Mouse (Mus musculus) lung, embryonic 15.5 days (tissue): ENCODE data around the gene Rtp2. TPM values are rescaled to one million over a fixed set of nuclear protein-coding genes. Genes with fewer than 3 reads are reported as not detected.

ENCODE experiments used
- ATAC-seq: fragments of 200-750 bp; cut with Nextera tagmentation; 2 replicates; pipeline ENCODE4 v1.8.0; 2017; ENCODE audit warnings: moderate number of reproducible peaks, borderline replicate concordance; ENCODE audit not compliant: low FRiP score, low TSS enrichment; ENCODE audit errors: extremely low read depth
- H3K27ac ChIP-seq: fragments of 300-500 bp; sonication (generic); 2 replicates; pipeline ENCODE4 v1.5.1; 2015; ENCODE audit warnings: moderate library complexity, mild to moderate bottlenecking, inconsistent platforms
- H3K27me3 ChIP-seq: fragments of 300-500 bp; sonication (generic); 2 replicates; pipeline ENCODE4 v1.6.1; 2015; ENCODE audit warnings: inconsistent platforms
- H3K36me3 ChIP-seq: fragments of 300-500 bp; sonication (generic); 2 replicates; pipeline ENCODE4 v1.6.1; 2015; ENCODE audit warnings: inconsistent platforms
- H3K4me1 ChIP-seq: fragments of 300-500 bp; sonication (generic); 2 replicates; pipeline ENCODE4 v1.6.1; 2015; ENCODE audit warnings: inconsistent platforms
- H3K4me2 ChIP-seq: fragments of 300-500 bp; sonication (generic); 2 replicates; pipeline ENCODE4 v1.6.1; 2015; ENCODE audit warnings: inconsistent platforms, mild to moderate bottlenecking, moderate library complexity
- H3K4me3 ChIP-seq: fragments of 300-500 bp; sonication (generic); 2 replicates; pipeline ENCODE4 v1.5.1; 2015; ENCODE audit warnings: mild to moderate bottlenecking, inconsistent platforms
- H3K9ac ChIP-seq: fragments of 300-500 bp; sonication (generic); 2 replicates; pipeline ENCODE4 v1.6.1; 2015; ENCODE audit warnings: inconsistent platforms
- H3K9me3 ChIP-seq: fragments of 300-500 bp; sonication (generic); 2 replicates; pipeline ENCODE4 v1.6.1; 2016; ENCODE audit warnings: inconsistent platforms
- WGBS: fragments of 180-500 bp; shearing (Covaris S2); methylation state at CpG from one replicate; pipeline ENCODE4 v1.1.7; 2015; 5-methylcytosine and 5-hydroxymethylcytosine counted together
- polyA plus RNA-seq: library from polyadenylated mRNA; unstranded; fragments of >200 nt; fragmentation: Nextera tagmentation; extraction: Ambion mirVana; gene quantifications from 2 replicates; pipeline ENCODE4 v1.2.1, GENCODE M21; 2015

Gene Rtp2
- not detected in 2 replicates for polyA plus RNA-seq

GRCm38 (mm10) chr16:23932294-23932693 lies at the start of gene Rtp2:
Gene Rtp2, minus strand, starts transcription at chr16:23932394.
- H3K36me3 ChIP-seq = no peaks in the 10 kb centered on the region
- H3K4me1 ChIP-seq = no peaks in the 10 kb centered on the region
- H3K27ac ChIP-seq = no peak within 1 kb of the TSS
- H3K4me2 ChIP-seq = no peak within 1 kb of the TSS
- no peak within 1 kb of the TSS for H3K9ac ChIP-seq
- no peak for ATAC-seq
- WGBS = 84% methylated on average over 11 of the region's 11 CpGs
- no peaks in the 10 kb centered on the region for H3K27me3 ChIP-seq
- H3K9me3 ChIP-seq = no peaks in the 10 kb centered on the region
- H3K4me3 ChIP-seq = no peak within 1 kb of the TSS

- WGBS = 2% methylated on average over 32 of the region's 32 CpGs
- no peak for ATAC-seq
- H3K27me3 ChIP-seq = peaks cover 30% of the 10 kb centered on the region
- H3K4me2 ChIP-seq = peak overlapping the region; percentile 96
- H3K36me3 ChIP-seq = peaks cover 4% of the 10 kb centered on the region; the same call in 1 of the 2 replicates
- H3K9ac ChIP-seq = peak overlapping the region; percentile 52
- H3K4me3 ChIP-seq = peak overlapping the region; percentile 35
- no peak overlapping the region for H3K27ac ChIP-seq
- no peaks in the 10 kb centered on the region for H3K9me3 ChIP-seq
- peaks cover 49% of the 10 kb centered on the region for H3K4me1 ChIP-seq
These were observed 49.0 kb upstream of the Rtp2 start for GRCm38 (mm10) chr16:23980991-23981720.

DNA sequence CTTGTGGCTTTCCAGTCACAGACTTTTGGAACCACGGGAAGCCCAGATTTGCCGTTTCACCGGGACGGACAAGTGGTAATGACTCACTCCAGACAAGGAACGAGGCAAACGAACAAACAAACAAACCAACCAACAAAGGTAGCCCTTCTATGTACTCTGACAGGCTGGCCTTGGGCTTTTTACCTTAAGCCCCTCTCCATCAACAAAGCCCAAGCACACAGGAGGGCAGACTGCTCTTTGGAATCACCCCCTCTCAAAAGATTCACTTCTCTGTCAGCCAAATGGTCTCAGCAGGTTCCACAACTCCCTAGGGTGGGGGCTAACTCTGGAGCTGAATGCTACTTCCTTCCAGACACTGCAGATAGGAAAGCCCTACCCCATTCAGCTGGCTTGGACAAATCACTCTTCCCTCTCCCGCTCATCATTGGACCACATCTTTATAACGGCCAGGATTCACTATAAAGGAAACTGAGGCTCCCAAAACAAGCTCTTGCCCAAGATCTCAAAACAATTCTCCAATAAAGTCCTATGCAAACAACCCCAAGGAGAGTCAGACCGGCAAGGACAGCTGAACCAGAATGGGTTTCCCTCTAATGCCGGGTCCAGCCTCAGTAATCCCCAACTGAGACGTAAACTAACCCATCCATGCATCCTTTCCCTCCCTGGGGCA lies 48.1 kb upstream of the Rtp2 start:
- peaks cover 4% of the 10 kb centered on the region; the same call in 1 of the 2 replicates for H3K36me3 ChIP-seq
- peaks cover 45% of the 10 kb centered on the region for H3K4me1 ChIP-seq
- H3K27ac ChIP-seq = no peak overlapping the region
- H3K27me3 ChIP-seq = peaks cover 30% of the 10 kb centered on the region
- H3K9me3 ChIP-seq = no peaks in the 10 kb centered on the region
- peak overlapping the region; percentile 35 for H3K4me3 ChIP-seq
- peak overlapping the region; percentile 96 for H3K4me2 ChIP-seq
- H3K9ac ChIP-seq = peak overlapping the region; percentile 52; the same call in 1 of the 2 replicates
- WGBS = 14% methylated on average over 11 of the region's 11 CpGs
- ATAC-seq = no peak

DNA sequence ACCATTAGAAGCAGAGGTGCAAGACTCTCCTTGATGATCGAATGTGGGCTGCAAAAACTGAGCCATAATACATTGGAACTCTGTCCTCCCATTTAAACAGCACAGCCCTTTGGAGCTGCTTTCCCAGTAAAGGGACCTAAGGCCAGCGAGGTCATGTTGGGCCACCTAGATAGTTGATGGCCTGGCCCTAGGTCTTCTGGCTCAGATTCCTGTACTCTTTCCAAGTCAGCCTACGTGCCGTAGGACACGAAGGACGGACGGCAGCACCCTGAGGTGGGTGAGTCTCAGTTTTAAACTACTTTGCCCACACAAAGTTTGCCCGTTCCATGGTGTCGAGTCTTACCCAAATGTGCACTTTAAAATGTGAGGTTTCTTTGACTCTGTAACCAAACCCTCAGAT lies 47.3 kb upstream of the Rtp2 start:
- no peaks in the 10 kb centered on the region for H3K9me3 ChIP-seq
- WGBS = 86% methylated on average over 9 of the region's 9 CpGs
- no peak overlapping the region for H3K9ac ChIP-seq
- peaks cover 7% of the 10 kb centered on the region for H3K36me3 ChIP-seq
- H3K4me3 ChIP-seq = no peak overlapping the region
- H3K27ac ChIP-seq = no peak overlapping the region
- no peak overlapping the region for H3K4me2 ChIP-seq
- H3K4me1 ChIP-seq = peaks cover 38% of the 10 kb centered on the region
- peaks cover 30% of the 10 kb centered on the region for H3K27me3 ChIP-seq
- no peak for ATAC-seq

DNA sequence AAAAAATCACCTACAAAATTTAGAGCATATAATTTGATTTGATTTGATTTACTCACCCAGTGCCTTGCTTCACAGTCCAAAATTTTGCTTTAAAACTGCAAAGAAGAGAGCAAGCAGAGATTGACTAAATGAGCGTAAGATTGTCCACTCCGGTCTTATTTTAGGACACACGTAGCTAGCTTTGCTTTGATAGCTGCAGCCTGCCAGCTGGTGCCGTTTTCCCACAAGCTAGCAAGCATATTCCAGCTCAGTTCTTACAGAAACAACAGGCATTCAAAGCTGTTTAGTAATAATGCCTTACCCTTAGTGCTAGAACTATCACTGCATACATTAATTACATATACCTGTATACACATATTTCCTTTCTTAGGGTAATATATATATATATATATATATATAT lies 46.3 kb upstream of the Rtp2 start:
- peaks cover 11% of the 10 kb centered on the region for H3K36me3 ChIP-seq
- H3K4me3 ChIP-seq = no peak overlapping the region
- 81% methylated on average over 4 of the region's 4 CpGs for WGBS
- no peaks in the 10 kb centered on the region for H3K9me3 ChIP-seq
- H3K27me3 ChIP-seq = peaks cover 30% of the 10 kb centered on the region
- no peak overlapping the region for H3K9ac ChIP-seq
- peaks cover 30% of the 10 kb centered on the region for H3K4me1 ChIP-seq
- H3K4me2 ChIP-seq = no peak overlapping the region
- no peak overlapping the region for H3K27ac ChIP-seq
- no peak for ATAC-seq

GRCm38 (mm10) chr16:23977732-23978131 lies 45.5 kb upstream of the Rtp2 start:
- no peak for ATAC-seq
- Histone ChIP-seq H3K4me2 (no peak overlapping the region), H3K4me1 (peaks cover 24% of the 10 kb centered on the region), H3K27me3 (peaks cover 30% of the 10 kb centered on the region), H3K9ac (no peak overlapping the region), H3K27ac (no peak overlapping the region), H3K4me3 (no peak overlapping the region), H3K9me3 (no peaks in the 10 kb centered on the region), H3K36me3 (peaks cover 11% of the 10 kb centered on the region)
- WGBS = 79% methylated on average over 3 of the region's 3 CpGs

DNA sequence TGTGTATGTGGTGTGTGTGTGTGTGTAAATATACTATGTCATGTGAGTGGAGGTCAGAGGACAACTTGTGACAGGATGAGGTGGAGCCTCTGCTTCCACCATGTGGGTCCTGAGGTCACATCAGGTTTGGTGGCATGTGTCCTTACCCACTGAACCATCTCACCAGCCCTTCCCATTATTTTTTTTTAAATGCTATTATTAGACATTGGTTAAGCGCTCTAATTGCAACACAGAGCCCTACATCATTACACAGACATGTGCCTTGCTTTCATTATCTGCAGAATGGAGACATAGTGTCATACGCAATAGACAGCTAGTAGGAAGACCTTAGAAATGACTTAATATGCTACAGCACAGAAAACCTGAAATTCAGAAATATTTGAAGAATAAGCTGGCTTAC lies 44.0 kb upstream of the Rtp2 start:
- no peak overlapping the region for H3K27ac ChIP-seq
- no peak overlapping the region for H3K9ac ChIP-seq
- 85% methylated on average over 2 of the region's 2 CpGs for WGBS
- H3K9me3 ChIP-seq = no peaks in the 10 kb centered on the region
- peaks cover 13% of the 10 kb centered on the region for H3K36me3 ChIP-seq
- peaks cover 15% of the 10 kb centered on the region for H3K4me1 ChIP-seq
- H3K4me3 ChIP-seq = no peak overlapping the region
- H3K27me3 ChIP-seq = peaks cover 22% of the 10 kb centered on the region
- no peak for ATAC-seq
- no peak overlapping the region for H3K4me2 ChIP-seq

- Histone ChIP-seq H3K9me3 (no peaks in the 10 kb centered on the region), H3K4me1 (0 out of 2 replicates have a peak, but pooled peaks cover 4% of the 10 kb centered on the region), H3K4me2 (no peak overlapping the region), H3K4me3 (no peak overlapping the region), H3K27me3 (no peaks in the 10 kb centered on the region), H3K27ac (no peak overlapping the region), H3K9ac (no peak overlapping the region), H3K36me3 (peaks cover 17% of the 10 kb centered on the region)
- 78% methylated on average over 9 of the region's 9 CpGs for WGBS
- no peak for ATAC-seq
These were observed 41.6 kb upstream of the Rtp2 start for GRCm38 (mm10) chr16:23973635-23974367.

- Histone ChIP-seq H3K9ac (no peak overlapping the region), H3K27me3 (no peaks in the 10 kb centered on the region), H3K4me2 (no peak overlapping the region), H3K4me1 (0 out of 2 replicates have a peak, but pooled peaks cover 4% of the 10 kb centered on the region), H3K27ac (no peak overlapping the region), H3K4me3 (no peak overlapping the region), H3K9me3 (no peaks in the 10 kb centered on the region), H3K36me3 (peaks cover 26% of the 10 kb centered on the region)
- ATAC-seq = no peak
- 77% methylated on average over 11 of the region's 11 CpGs for WGBS
These were observed 40.7 kb upstream of the Rtp2 start for GRCm38 (mm10) chr16:23972901-23973300.

GRCm38 (mm10) chr16:23972126-23972740 lies 40.0 kb upstream of the Rtp2 start:
- ATAC-seq = no peak
- Histone ChIP-seq H3K9ac (no peak overlapping the region), H3K27me3 (no peaks in the 10 kb centered on the region), H3K4me3 (no peak overlapping the region), H3K36me3 (peaks cover 31% of the 10 kb centered on the region), H3K4me2 (no peak overlapping the region), H3K4me1 (0 out of 2 replicates have a peak, but pooled peaks cover 4% of the 10 kb centered on the region), H3K9me3 (no peaks in the 10 kb centered on the region), H3K27ac (no peak overlapping the region)
- WGBS = 69% methylated on average over 20 of the region's 20 CpGs

GRCm38 (mm10) chr16:23969919-23970318 lies 37.7 kb upstream of the Rtp2 start:
- H3K36me3 ChIP-seq = peaks cover 35% of the 10 kb centered on the region
- ATAC-seq = 0 out of 2 replicates have a peak, but pooled peaks have one; percentile 8
- H3K4me3 ChIP-seq = no peak overlapping the region
- no peak overlapping the region for H3K4me2 ChIP-seq
- H3K4me1 ChIP-seq = 0 out of 2 replicates have a peak, but pooled peaks cover 4% of the 10 kb centered on the region
- no peaks in the 10 kb centered on the region for H3K9me3 ChIP-seq
- no peak overlapping the region for H3K9ac ChIP-seq
- 58% methylated on average over 14 of the region's 14 CpGs for WGBS
- H3K27me3 ChIP-seq = no peaks in the 10 kb centered on the region
- H3K27ac ChIP-seq = peak overlapping the region; percentile 27
